Mouse (Mus musculus) liver, adult 2 months (tissue): ENCODE measurements around the gene Ndufa3.

Experiments used
- CTCF ChIP-seq: fragments of 200-500 bp; IDR thresholded peaks from 2 replicates; pipeline ENCODE4 v1.5.1; 2011; ENCODE audit warnings: low read depth, low read length, control low read depth
- POLR2A ChIP-seq: fragments of 200-500 bp; IDR thresholded peaks from 2 replicates; pipeline ENCODE4 v1.6.1; 2011; ENCODE audit warnings: low read length, control low read depth; ENCODE audit not compliant: insufficient read depth; ENCODE audit errors: extremely low read depth

- TF ChIP-seq POLR2A, result no peak
- no peak for TF ChIP-seq CTCF
Measured at GRCm38 (mm10) chr7:3643843-3644242, 26.7 kb downstream of the Ndufa3 start.
